Mouse (Mus musculus) left cerebral cortex, postnatal 4 days (tissue): ENCODE measurements around the gene Tlr7. TPM values are rescaled to one million over a fixed set of nuclear protein-coding genes. Genes with fewer than 3 reads are reported as not detected.
"Not testable (repeated sequence)": the region's sequence is repeated elsewhere in the genome, so short reads cannot be mapped to it uniquely, and the experiment has no call there.

Source experiments
- DNase-seq: peaks from one replicate; pipeline ENCODE4 v3.0.0-alpha.2; 2022
- intact Hi-C: fragments of 180-260 bp; cut with DNase I; formaldehyde crosslinking; loops from one replicate; pipeline ENCODE4 v1.15.1; 2025
- total RNA-seq, 2 experiments: library from RNA; stranded (reverse); gene quantifications; 2 replicates each; pipeline ENCODE4 v1.2.3; 2021

Gene Tlr7
- total RNA-seq: 1 to 10 TPM; 1.0 to 1.6 TPM

DNA sequence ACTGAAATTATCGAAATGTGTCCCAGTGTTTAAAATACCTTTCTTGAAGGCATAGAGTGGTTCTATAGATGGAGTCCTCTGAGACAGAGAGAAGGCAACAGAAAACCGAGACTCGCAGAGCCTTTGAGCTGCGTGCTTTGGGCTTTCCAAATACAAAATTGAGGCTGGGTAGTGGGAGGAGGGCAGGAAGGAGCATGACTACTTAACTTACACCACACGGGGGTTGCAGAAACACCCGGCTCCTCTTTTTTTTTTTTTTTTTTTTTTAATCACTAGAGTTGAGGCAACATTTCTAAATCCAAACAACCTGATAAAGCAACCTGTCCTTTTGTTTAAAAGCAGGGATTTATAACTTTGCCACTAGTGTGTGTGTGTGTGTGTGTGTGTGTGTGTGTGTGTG lies at the start of gene Tlr7:
TSS of gene Tlr7 (minus strand) at position 160 of the 400 bp plus-strand sequence.
- no peak for DNase-seq
- intact Hi-C loops: no loop called here

GRCm38 (mm10) chrX:167380073-167380472 lies 49.7 kb upstream of the Tlr7 start:
- no peak for DNase-seq
- intact Hi-C loops: no loop called here

GRCm38 (mm10) chrX:167361231-167361630 lies 30.9 kb upstream of the Tlr7 start:
- DNase-seq, intact Hi-C loops: not testable (repeated sequence)

DNA sequence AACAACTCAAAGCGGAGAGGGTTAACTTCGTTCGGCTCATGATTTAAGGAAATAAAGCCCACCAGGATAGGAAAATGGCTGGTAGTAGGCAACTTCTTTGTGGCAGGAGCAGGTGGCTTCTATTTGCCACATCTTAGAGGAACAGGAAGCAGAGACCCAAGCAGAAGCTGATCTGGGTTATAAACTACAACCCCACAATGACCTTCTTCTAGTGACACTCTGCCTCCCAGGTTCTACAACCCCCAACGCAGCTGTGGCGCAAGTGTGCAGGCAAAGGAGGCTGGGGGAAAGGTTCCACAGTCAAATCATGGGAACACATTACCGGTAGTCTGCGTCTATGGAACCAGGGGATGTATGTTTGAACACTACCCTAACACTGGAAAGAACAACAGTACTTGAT lies 29.3 kb upstream of the Tlr7 start:
- intact Hi-C loops: no loop called here
- DNase-seq: no peak

DNA sequence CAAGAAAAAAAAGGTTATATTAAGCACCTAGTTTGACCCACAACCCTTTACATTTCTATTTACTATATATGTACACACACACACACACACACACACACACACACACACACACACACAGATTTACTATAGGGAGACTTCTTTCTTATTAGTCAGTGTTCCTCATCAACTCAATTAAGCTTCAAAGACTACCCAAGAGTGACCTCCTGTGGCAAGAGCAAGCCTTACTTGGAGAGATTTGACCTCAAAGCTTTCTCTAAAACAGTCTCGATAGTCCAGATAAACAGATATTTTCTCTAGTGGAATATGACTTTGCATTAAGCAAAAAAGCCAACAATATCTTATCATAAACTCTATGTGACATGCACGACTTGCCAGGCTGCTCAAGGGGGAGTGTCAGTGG lies 27.1 kb upstream of the Tlr7 start:
- intact Hi-C loops: no loop called here
- no peak for DNase-seq

- intact Hi-C loops: no loop called here
Measured at GRCm38 (mm10) chrX:167355965-167356364, 25.6 kb upstream of the Tlr7 start.

GRCm38 (mm10) chrX:167353617-167354016 lies 23.3 kb upstream of the Tlr7 start:
- intact Hi-C loops: no loop called here
- no peak for DNase-seq

More at GRCm38 (mm10) chrX:167355965-167356364, 25.6 kb upstream of the Tlr7 start:
- DNase-seq: no peak

DNA sequence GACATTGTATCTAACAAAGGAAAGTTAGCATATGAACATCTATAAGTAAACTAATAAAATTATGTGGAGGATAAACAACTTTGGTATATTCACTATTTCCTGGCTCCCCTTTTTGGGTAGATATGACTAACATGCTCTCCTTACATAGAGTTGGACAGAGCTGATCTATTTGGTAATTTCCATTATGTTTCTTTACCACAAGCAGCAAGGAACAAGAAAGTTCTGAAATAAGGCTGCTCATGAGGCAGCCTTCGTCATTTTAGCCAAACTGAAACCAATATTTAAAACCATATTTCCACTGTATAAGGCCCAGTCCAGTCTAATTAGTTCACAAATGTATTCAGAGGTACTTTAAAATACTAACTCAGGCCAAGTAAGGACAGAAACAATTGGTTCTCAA lies 16.1 kb upstream of the Tlr7 start:
- intact Hi-C loops: no loop called here
- DNase-seq: no peak

GRCm38 (mm10) chrX:167344356-167344755 lies 14.0 kb upstream of the Tlr7 start:
- intact Hi-C loops: no loop called here
- DNase-seq: no peak

DNA sequence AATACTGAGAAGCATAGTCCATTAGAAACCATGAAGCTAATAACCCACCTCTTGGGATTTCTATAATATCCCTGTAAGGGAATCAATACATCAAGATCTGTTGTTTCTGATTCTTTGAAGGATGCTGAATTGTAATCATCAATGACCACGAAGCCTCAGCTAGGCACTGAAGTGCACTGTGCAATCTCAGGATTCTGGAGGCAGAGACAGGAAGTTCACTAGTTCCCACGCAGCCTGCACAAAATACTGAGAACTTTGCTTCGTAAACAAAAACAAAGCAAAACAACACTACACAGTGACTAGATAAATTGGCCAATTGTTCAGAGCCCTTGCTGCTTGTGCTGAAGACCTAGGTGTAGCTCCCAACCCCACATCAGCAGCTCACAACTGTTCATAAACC lies 11.5 kb upstream of the Tlr7 start:
- no peak for DNase-seq
- intact Hi-C loops: no loop called here

DNA sequence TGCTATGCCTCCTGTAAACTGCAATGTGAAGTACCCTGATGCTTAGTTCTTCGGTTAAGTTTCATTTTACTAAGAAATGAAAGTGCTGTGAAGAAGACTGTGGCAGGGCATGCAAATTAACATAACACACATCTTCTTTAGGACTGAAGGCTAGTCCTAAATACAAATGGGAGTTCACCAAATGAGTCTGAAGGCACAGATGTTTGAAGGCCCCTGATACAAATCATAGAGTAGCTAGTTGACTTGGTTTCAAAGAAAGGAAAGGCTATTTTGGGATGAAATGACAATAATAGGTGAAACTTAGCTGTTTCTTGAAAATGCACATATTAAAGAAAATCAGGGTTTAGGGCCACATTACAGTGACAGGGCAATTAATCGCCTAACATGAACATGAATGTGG lies 9.8 kb upstream of the Tlr7 start:
- no peak for DNase-seq
- intact Hi-C loops: no loop called here

GRCm38 (mm10) chrX:167337990-167338389 lies 7.6 kb upstream of the Tlr7 start:
- intact Hi-C loops: no loop called here
- DNase-seq: no peak

GRCm38 (mm10) chrX:167334571-167334970 lies 4.2 kb upstream of the Tlr7 start:
- no peak for DNase-seq
- intact Hi-C loops: no loop called here

DNA sequence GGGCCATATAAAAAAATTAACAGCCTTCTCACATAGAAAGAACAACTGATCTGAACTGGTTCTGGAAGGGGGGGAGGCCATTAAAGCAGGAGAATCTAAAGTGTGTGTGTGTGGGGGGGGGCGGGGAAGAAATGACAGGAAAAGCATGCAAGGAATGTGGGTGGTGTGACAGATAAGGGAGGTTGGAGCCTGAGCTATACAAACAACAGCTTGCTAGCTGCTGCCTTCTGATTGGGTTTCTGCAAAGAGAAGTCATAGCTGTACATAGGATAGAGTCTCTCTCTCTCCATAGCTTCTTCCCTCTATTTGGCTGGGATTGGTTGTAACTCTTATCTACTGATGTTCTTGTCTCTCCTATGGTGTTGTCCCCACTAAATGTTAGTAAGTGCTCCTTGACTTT lies 2.2 kb upstream of the Tlr7 start:
- no peak for DNase-seq
- intact Hi-C loops: no loop called here

GRCm38 (mm10) chrX:167330993-167331392 lies 635 bp upstream of the Tlr7 start:
- intact Hi-C loops: no loop called here
- DNase-seq: no peak

- no peak for DNase-seq
- intact Hi-C loops: no loop called here
Measured at GRCm38 (mm10) chrX:167329620-167330019, 738 bp downstream of the Tlr7 start.

DNA sequence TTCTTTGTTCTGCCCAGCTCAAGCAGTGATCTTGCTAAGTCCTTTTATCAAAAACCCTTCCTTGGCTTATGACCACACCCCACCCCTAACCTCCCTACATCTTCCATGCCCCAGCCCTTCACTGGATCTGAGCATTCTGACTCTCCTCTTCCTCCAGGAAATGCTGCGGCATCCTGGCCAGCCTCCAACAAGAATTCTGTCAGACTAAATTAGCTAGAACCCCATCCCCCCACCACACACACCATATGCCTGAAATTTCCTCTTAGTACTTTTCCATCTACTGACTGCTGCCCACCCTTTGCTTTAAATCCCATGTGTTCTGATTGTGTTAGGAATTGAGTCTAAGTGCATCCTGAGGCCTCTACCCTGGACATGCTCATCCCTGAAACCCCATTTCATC lies 1.3 kb downstream of the Tlr7 start:
- peak; percentile 24 for DNase-seq
- intact Hi-C loops: no loop called here

DNA sequence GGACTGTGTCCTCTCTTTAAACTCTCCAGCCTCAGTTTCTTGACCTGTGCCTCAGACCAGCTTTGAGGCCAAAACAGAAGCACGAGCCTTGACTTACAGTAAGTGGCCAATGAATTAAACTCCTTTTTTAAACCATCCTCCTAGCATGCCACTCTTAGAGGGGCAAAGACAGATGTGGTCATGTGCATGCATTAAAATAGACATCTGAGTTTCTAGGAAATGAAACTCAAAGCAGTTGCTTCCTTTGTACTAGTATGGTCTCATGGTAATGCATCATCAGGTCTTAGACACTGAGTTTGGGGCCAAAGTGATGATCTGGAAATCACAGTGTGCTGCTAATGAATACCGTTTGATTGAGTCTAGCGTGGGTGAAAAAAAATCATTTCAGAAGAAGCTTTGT lies 1.8 kb downstream of the Tlr7 start:
- no peak for DNase-seq
- intact Hi-C loops: no loop called here

GRCm38 (mm10) chrX:167323742-167324141 lies 6.6 kb downstream of the Tlr7 start:
- no peak for DNase-seq
- intact Hi-C loops: no loop called here

GRCm38 (mm10) chrX:167321233-167321806 lies 9.0 kb downstream of the Tlr7 start:
- no peak for DNase-seq
- intact Hi-C loops: no loop called here

- intact Hi-C loops: no loop called here
- DNase-seq: peak; percentile 3
Measured at GRCm38 (mm10) chrX:167318819-167319396, 11.4 kb downstream of the Tlr7 start.

GRCm38 (mm10) chrX:167315766-167316165 lies 14.6 kb downstream of the Tlr7 start:
- intact Hi-C loops: no loop called here
- no peak for DNase-seq
